Mouse (Mus musculus) central nervous system, embryonic 11.5 days (tissue): ENCODE measurements around the gene Adat1. TPM values are rescaled to one million over a fixed set of nuclear protein-coding genes. Genes with fewer than 3 reads are reported as not detected.

ENCODE experiments used
- polyA plus RNA-seq: library from polyadenylated mRNA; depleted of rRNA; stranded (reverse); fragments of >200 nt; gene quantifications from 2 replicates; pipeline ENCODE4 v1.2.3, GENCODE M21; 2012; rRNA removed

Gene Adat1
- 13.8 and 14.9 TPM in 2 replicates for polyA plus RNA-seq

GRCm38 (mm10) chr8:111992013-111992702, at the start of gene Adat1:
Gene Adat1 (minus strand): TSS chr8:111992302.

DNA sequence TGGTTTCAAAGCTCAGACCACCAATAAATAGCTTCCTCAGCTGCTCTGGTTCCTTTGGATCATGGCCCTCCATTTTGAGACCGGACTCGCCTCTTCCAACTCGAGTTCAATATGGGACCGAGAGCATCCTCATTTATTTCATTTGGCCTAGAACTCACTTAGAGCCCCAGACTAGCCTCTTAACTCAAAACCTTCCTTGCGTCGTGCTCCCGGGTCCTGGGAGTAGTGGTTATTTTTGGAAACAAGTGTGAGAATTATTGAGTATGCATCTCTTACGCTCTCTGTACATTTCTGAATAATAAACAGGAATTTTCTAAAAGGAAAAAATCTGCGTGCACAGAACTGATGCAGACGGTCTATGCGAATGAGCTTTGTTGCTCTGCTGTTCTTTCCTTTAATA, 22.8 kb upstream of the Adat1 start, which contains the start of gene Gm6793:
Gene Gm6793 (minus strand): TSS at position 101 of the 400 bp plus-strand sequence.

GRCm38 (mm10) chr8:112010997-112011815, 19.1 kb upstream of the Adat1 start, which contains the start of the genes Kars and Terf2ip:
Gene Kars (minus strand): TSS chr8:112011323.
Gene Terf2ip (plus strand): TSS chr8:112011398.

DNA sequence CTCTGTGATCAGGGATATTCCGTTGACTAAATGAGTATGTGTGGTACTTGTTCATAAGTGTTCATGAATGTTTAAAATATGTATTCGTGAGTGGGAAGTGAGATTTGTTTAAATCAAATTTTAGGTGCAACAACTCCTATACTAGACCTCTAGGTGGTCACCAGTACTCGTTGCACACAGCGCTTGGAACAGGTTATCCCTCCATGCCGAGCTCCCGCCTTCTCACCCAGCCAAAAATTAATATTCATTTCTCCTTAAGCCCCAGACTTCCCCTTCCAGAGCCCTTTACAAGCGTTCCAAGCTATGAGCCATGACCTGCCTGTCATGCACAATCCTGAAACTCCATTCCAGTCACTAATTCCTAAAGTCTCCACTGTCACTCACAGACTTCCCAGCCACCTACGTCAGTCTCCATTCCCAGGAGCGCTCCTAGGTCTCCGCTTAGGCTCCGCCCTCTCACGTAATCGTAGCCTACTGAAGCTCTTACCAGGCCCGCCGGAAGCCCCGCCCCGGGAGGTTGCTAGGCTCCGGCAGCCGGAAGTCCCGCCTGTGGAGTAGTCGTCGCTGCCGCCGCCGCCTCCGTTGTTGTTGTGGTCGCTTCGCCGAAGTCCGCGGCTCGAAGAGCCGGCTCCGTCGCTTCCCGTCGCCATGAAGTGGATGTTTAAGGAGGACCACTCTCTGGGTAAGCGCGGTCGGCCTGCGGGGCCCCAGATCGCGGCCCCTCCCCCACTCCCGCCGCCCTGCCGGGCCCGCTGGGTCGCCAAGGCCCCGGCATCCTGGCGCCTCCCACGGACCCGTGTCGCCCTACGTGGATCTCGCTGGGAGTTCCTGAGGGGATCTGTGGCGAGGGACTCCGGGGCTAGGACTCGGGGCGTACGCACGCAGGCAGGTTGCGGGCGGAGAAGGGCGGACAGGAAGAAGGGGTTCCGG, 51.7 kb downstream of the Adat1 start, which contains the start of gene Gabarapl2:
Gene Gabarapl2 (plus strand): TSS at position 533 of the 930 bp plus-strand sequence.

DNA sequence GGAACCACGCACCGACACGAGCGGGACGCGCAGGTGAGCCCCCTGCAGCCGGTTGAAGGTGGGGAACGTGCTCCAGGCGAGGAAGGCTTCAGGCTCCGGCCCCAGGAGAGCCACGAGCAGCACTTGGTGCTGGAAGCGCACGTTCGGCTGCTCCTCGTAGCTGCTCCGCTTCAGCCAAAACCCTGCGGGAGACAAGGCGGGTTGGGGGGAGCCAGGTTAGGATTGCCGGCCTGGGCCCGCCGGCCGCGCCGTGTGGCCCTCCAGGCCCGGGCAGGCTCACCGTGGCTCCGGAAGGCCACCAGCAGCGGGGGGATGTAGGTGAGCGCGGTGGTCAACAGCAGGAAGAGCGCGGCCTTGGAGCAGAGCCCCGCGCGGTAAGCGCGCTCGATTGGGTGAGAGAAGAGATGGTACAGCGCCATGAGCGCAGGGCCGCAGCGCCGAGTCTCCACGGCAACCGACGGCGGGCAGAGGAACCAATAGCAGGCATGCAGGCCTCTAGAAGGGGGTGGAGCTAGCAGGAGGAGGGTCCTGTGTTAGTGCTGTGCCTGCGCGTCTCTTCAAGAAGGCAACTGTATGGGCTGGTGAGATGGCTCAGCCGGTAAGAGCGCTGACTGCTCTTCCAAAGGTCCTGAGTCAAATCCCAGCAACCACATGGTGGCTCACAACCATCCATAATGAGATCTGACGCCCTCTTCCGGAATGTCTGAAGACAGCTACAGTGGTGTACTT, 58.6 kb downstream of the Adat1 start, which contains the start of gene Tmem231:
Gene Tmem231 (minus strand): TSS at position 534 of the 729 bp plus-strand sequence.

Other genes starting within 250 kb of the Adat1 start
- 53.9 and 63.9 TPM in 2 replicates for gene Bcar1, start 248.5 kb downstream of the Adat1 start, polyA plus RNA-seq
- gene Cfdp1, start 138.0 kb downstream of the Adat1 start, polyA plus RNA-seq = 157 and 309 TPM in 2 replicates
- gene Tmem170, start 115.6 kb downstream of the Adat1 start, polyA plus RNA-seq = 4.7 and 6.6 TPM in 2 replicates
- gene Chst5, start 81.9 kb downstream of the Adat1 start, polyA plus RNA-seq = 0.89 and 2.1 TPM in 2 replicates
- 11.2 and 13.9 TPM in 2 replicates for gene Tmem231, start 58.4 kb downstream of the Adat1 start, polyA plus RNA-seq
- 91.3 and 134 TPM in 2 replicates for gene Gabarapl2, start 51.6 kb downstream of the Adat1 start, polyA plus RNA-seq
- gene Kars, start 19.0 kb upstream of the Adat1 start, polyA plus RNA-seq = 138 and 156 TPM in 2 replicates
- gene Terf2ip, start 19.1 kb upstream of the Adat1 start, polyA plus RNA-seq = 21.1 and 24.5 TPM in 2 replicates
- 0.52 and 0.57 TPM in 2 replicates for gene Gm6793, start 22.7 kb upstream of the Adat1 start, polyA plus RNA-seq